ENCODE assay signal across 16 mouse cellular contexts in genomic region chr7:78652296-78652695, GRCm38 (mm10).
DNase-seq lines count a peak whose midpoint lies in the region; ATAC-seq and TF ChIP-seq lines count a peak whose summit lies in the region.
"Had no signal": no experiment of that assay in that cellular context is flagged by ENCODE, and none has a peak within 500 bp of the region (broad histone marks: within the 10 kb centered on the region; RNA-seq: fewer than 3 reads in every experiment).

No protein-coding gene starts in this region.

- TF ChIP-seq POLR2A in brain, embryonic 14.5 days (IDR thresholded peaks at IDR 0.05; ENCODE audit: borderline replicate concordance, extremely low read depth, insufficient read depth, insufficient read length, poor library complexity, severe bottlenecking): no peak

- H3K4me2 ChIP-seq in forebrain, postnatal 0 days (ENCODE audit: low read depth): no peak overlapping the region
- H3K4me2 ChIP-seq in forebrain, embryonic 16.5 days (ENCODE audit: low read length): no peak overlapping the region
- H3K4me2 ChIP-seq in midbrain, postnatal 0 days (ENCODE audit: low read depth, low read length, poor library complexity, severe bottlenecking): no peak overlapping the region
- H3K4me2 ChIP-seq: heart, embryonic 11.5 days; hindbrain, embryonic 14.5 days; liver, embryonic 15.5 days; stomach, embryonic 15.5 days had no signal

- no peaks in the 10 kb centered on the region for H3K36me3 ChIP-seq in forebrain, postnatal 0 days (ENCODE audit: insufficient read depth)
- H3K36me3 ChIP-seq in forebrain, embryonic 16.5 days (ENCODE audit: control insufficient read depth, insufficient read depth): no peaks in the 10 kb centered on the region
- no peaks in the 10 kb centered on the region for H3K36me3 ChIP-seq in midbrain, postnatal 0 days (ENCODE audit: insufficient read depth, low read length)
- H3K36me3 ChIP-seq in midbrain, embryonic 10.5 days: no peaks in the 10 kb centered on the region
- H3K36me3 ChIP-seq: liver, embryonic 15.5 days; stomach, embryonic 15.5 days had no signal

- H3K27me3 ChIP-seq in forebrain, postnatal 0 days (ENCODE audit: insufficient read depth, low read length): no peaks in the 10 kb centered on the region
- H3K27me3 ChIP-seq in forebrain, embryonic 16.5 days (replicated peaks; ENCODE audit: control insufficient read depth, insufficient read depth, low read length): no peaks in the 10 kb centered on the region
- H3K27me3 ChIP-seq in midbrain, postnatal 0 days (ENCODE audit: insufficient read depth, low read length): no peaks in the 10 kb centered on the region
- H3K27me3 ChIP-seq in midbrain, embryonic 10.5 days (ENCODE audit: low read depth, poor library complexity, severe bottlenecking): no peaks in the 10 kb centered on the region
- H3K27me3 ChIP-seq: liver, embryonic 15.5 days; stomach, embryonic 15.5 days had no signal

- no peak overlapping the region for H3K9ac ChIP-seq in forebrain, postnatal 0 days
- H3K9ac ChIP-seq in forebrain, embryonic 16.5 days (replicated peaks; ENCODE audit: low read depth, low read length): no peak overlapping the region
- no peak overlapping the region for H3K9ac ChIP-seq in midbrain, postnatal 0 days (replicated peaks; ENCODE audit: low read length, poor library complexity, severe bottlenecking)
- H3K9ac ChIP-seq: hindbrain, embryonic 14.5 days; liver, embryonic 15.5 days; stomach, embryonic 15.5 days had no signal

- no peak for ATAC-seq in forebrain, postnatal 0 days
- ATAC-seq in forebrain, embryonic 16.5 days: no peak
- ATAC-seq in midbrain, postnatal 0 days (ENCODE audit: low FRiP score): no peak
- ATAC-seq: midbrain, embryonic 16.5 days had no signal

- H3K4me3 ChIP-seq in forebrain, postnatal 0 days (ENCODE audit: low read depth, low read length): no peak overlapping the region
- H3K4me3 ChIP-seq in forebrain, embryonic 16.5 days (replicated peaks; ENCODE audit: low read length): no peak overlapping the region
- H3K4me3 ChIP-seq in midbrain, postnatal 0 days (ENCODE audit: low read depth, low read length): no peak overlapping the region
- no peak overlapping the region for H3K4me3 ChIP-seq in midbrain, embryonic 10.5 days
- H3K4me3 ChIP-seq: liver, embryonic 15.5 days; stomach, embryonic 15.5 days had no signal

- H3K9me3 ChIP-seq in forebrain, postnatal 0 days (ENCODE audit: low read length): no peaks in the 10 kb centered on the region
- no peaks in the 10 kb centered on the region for H3K9me3 ChIP-seq in forebrain, embryonic 16.5 days (ENCODE audit: control insufficient read depth, low read length)
- H3K9me3 ChIP-seq in midbrain, postnatal 0 days (ENCODE audit: low read length): no peaks in the 10 kb centered on the region
- no peaks in the 10 kb centered on the region for H3K9me3 ChIP-seq in midbrain, embryonic 10.5 days (replicated peaks)
- H3K9me3 ChIP-seq: liver, embryonic 15.5 days; stomach, embryonic 15.5 days had no signal

- WGBS in forebrain, postnatal 0 days: 69% methylated on average over 1 of the region's 1 CpGs
- 77% methylated on average over 1 of the region's 1 CpGs for WGBS in forebrain, embryonic 16.5 days
- 72% methylated on average over 1 of the region's 1 CpGs for WGBS in midbrain, postnatal 0 days
- WGBS in midbrain, embryonic 10.5 days: 67% methylated on average over 1 of the region's 1 CpGs

- no peaks in the 10 kb centered on the region for H3K4me1 ChIP-seq in forebrain, postnatal 0 days (ENCODE audit: insufficient read depth)
- H3K4me1 ChIP-seq in forebrain, embryonic 16.5 days (replicated peaks; ENCODE audit: control insufficient read depth, insufficient read depth, low read length): no peaks in the 10 kb centered on the region
- no peaks in the 10 kb centered on the region for H3K4me1 ChIP-seq in midbrain, postnatal 0 days (ENCODE audit: insufficient read depth, low read length)
- no peaks in the 10 kb centered on the region for H3K4me1 ChIP-seq in midbrain, embryonic 10.5 days
- H3K4me1 ChIP-seq: liver, embryonic 15.5 days; stomach, embryonic 15.5 days had no signal

- peak; percentile 12; the same call in 1 of the 2 replicates for TF ChIP-seq CTCF in forebrain, postnatal 0 days (IDR thresholded peaks at IDR 0.05; ENCODE audit: low read depth)
- TF ChIP-seq CTCF in midbrain, postnatal 0 days (IDR thresholded peaks at IDR 0.05): peak; percentile 35; the same call in 1 of the 2 replicates
- peak; percentile 25; the same call in 1 of the 2 replicates for TF ChIP-seq CTCF in brain, embryonic 14.5 days (IDR thresholded peaks at IDR 0.05; ENCODE audit: borderline replicate concordance, extremely low read depth, insufficient read depth, insufficient read length)

- no peak overlapping the region for H3K27ac ChIP-seq in forebrain, postnatal 0 days (ENCODE audit: low read depth, low read length)
- H3K27ac ChIP-seq in forebrain, embryonic 16.5 days (ENCODE audit: low read length): no peak overlapping the region
- H3K27ac ChIP-seq in midbrain, postnatal 0 days (ENCODE audit: low read depth, low read length): no peak overlapping the region
- H3K27ac ChIP-seq in midbrain, embryonic 10.5 days (replicated peaks): no peak overlapping the region
- H3K27ac ChIP-seq: hindbrain, embryonic 14.5 days; liver, embryonic 15.5 days; macrophage; stomach, embryonic 15.5 days had no signal

- no peak for DNase-seq in forebrain, postnatal 0 days
- no peak for DNase-seq in midbrain, postnatal 0 days (ENCODE audit: low spot score)
- no peak for DNase-seq in midbrain, embryonic 10.5 days (ENCODE audit: low spot score)
- no peak for DNase-seq in brain, embryonic 14.5 days (ENCODE audit: low read depth)
- peak; percentile 22 for DNase-seq in thymus, postnatal 14 days
- DNase-seq in adrenal gland, postnatal 4 days (ENCODE audit: low spot score in 2 of 2): no peak
- DNase-seq in layer of hippocampus, postnatal 36 days: no peak
- DNase-seq: cerebellum, adult 9-11 months; kidney, adult 9 months had no signal
